Mouse (Mus musculus) C2C12 (cell line): Measurements from ENCODE around the gene Lrch3.

Experiments
- CTCF ChIP-seq: IDR thresholded peaks from one replicate; pipeline ENCODE4 v1.5.1; 2011; ENCODE audit not compliant: control insufficient read depth, insufficient read depth, insufficient read length
- MAX ChIP-seq: IDR thresholded peaks from one replicate; pipeline ENCODE4 v1.6.1; 2011; ENCODE audit warnings: mild to moderate bottlenecking, control low read depth
- USF1 ChIP-seq: IDR thresholded peaks from one replicate; pipeline ENCODE4 v1.6.1; 2011; ENCODE audit warnings: low read depth, mild to moderate bottlenecking, control low read depth, moderate library complexity

DNA sequence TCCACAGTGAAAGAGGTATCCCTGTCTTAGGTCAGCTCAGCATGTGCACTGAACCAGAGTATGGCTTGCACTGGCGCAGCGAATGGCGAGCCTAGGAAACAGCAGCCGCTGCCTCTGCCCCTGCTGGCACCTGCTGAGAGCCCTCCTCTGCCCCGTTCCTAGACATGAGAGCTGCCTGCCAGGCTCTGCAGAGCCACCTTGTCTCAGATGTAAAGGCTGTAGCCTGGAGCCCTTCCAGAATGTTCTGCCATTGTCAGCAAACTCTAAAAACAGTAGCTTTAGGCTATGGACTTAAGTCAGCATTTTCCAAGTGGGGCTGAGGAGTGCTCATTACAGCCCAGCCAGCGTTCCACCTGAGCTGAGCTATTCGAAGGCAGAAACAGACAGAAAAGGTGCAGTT lies 93.5 kb downstream of the Lrch3 start:
- no peak for TF ChIP-seq CTCF
- no peak for TF ChIP-seq USF1
- TF ChIP-seq MAX = no peak
